Mouse (Mus musculus) adrenal gland, postnatal 10 days (tissue): ENCODE data around the gene Slc22a15. TPM values are rescaled to one million over a fixed set of nuclear protein-coding genes. Genes with fewer than 3 reads are reported as not detected.

Experiments used
- DNase-seq: peaks from one replicate; pipeline ENCODE4 v3.0.0; 2021; ENCODE audit warnings: mixed read lengths
- total RNA-seq, 2 experiments: library from RNA; stranded (reverse); gene quantifications; 2 replicates each; pipeline ENCODE4 v1.2.3; 2021

The Slc22a15 gene
- total RNA-seq, 2 experiments from 2014 or later: 6.4 to 7.6 TPM

DNA sequence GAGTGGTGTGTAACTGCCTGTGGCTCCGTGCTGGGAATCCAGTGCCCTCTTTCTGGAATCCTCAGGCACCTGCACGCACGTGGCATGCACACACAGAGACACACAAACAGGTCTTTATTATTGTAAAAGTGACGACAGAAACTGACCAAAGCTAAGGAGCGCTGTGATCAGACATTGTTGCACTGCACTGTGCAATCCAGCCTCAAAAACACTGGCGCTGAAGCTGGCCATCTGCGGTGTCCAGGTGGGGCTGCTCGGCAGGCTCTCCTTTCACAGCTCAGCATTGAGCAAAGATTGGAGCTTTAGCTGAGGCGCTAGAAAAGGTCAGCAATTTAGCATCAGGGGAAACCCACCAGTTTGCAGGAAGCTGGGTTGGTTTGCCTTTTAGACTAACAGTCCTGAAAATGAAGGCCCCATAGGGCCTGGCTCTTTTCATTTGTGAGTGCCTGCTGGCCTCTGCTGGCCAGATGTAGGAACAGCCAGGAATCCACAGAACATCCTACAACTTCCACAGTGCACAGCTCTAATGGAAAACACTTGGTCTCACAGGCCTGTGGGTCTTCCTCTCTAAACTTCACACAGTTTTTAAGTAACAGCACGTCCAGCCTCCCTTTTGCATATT lies 111.8 kb downstream of the Slc22a15 start:
- peak; percentile 74 for DNase-seq

DNA sequence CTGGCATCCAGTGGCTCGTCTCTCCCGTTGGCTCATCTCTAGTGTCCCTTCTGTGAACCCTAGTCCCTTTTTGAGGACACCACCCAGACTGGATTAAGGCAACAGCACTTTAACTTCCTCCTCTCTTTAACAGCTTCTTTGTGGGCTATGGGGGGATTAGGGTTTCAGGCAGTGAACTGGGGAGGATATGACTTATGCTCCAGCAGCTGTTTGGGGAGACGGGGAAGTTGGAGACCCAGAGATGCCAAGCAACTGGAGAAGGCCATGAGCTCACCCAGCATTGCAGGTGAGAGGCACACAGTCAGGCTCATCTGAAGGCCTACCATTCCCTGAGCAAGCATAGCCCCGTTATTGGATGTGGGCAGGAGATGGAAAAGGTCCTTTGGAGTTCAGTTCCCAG lies 112.3 kb downstream of the Slc22a15 start:
- no peak for DNase-seq

DNA sequence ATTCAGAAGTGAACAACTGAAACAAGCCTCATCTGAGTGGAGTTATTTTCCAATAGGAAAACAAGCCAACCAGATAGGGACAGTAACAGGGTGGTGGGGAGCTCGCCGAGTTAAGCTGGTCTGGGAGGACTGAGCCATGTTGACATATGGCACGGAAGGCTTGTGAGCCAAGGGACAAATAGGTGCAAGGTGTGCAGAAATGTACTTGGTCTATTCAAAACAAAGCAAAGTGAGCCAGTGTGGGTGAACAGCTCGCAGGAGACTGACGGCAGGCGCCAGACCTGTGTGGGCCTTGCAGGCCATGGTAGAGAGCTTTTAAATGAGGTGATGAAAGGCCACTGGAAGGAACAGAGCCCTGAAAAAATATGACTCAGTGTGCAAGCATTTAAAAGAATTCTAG lies 116.6 kb downstream of the Slc22a15 start:
- no peak for DNase-seq

DNA sequence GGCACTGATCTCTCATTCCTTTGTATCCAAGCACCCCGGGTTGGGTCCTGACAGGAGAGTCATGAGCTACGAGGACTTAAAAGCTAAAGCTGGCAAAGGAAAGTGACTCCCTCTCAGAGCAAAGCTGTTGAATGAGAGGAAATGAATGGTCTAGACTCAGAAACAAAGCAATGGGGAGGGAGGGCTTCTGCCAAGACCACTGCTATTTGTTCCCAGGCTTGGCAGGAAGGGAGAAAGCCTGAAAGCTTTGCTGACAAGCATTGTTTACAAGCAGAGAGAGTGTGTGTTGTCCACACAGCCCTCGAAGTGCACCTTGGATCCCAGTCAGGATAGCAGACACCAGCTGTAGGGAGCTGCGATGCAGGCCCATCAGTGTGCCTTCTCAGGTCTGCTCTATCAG lies 117.3 kb downstream of the Slc22a15 start:
- DNase-seq: no peak

DNA sequence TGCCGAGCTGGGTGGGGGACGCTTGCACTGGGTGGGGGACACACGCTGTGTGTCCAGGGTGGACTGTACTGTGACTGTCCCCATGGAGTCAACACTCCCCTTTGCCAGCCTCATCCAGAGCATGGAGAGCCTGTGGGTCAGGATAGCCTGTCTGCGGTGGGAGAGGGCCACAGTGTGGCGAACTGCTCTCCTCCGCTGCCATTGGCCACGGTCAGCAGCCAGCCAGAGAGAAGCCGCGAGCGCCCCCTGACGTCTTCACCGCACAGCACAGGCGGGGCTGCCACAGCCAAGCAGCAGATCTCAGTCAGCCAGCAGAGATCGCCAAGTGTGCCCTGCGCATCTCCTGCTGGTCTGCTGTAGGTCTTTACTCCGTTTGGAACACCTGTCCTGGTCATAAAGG lies 118.1 kb downstream of the Slc22a15 start:
- DNase-seq: peak; percentile 96

Other genes starting within 250 kb of the Slc22a15 start
- under 1 TPM; 0.24 to 0.48 TPM for gene Mab21l3, start 75.5 kb downstream of the Slc22a15 start, total RNA-seq
- under 1 TPM in 1 of 2 experiments, not detected in 1; 0.09 TPM for gene Nhlh2, start 85.6 kb upstream of the Slc22a15 start, total RNA-seq
- 10 to 100 TPM in 1 of 2 experiments, 1 to 10 TPM in 1; 6.8 to 49.9 TPM for gene Casq2, start 162.0 kb upstream of the Slc22a15 start, total RNA-seq